Mouse (Mus musculus): Measurements from ENCODE around the gene Eif1ad.
"Not testable (repeated sequence)": the region's sequence is repeated elsewhere in the genome, so short reads cannot be mapped to it uniquely, and the experiment has no call there.

Gene Eif1ad

GRCm38 (mm10) chr19:5366175-5367052 lies at the start of gene Eif1ad:
TSS of gene Eif1ad (plus strand) at chr19:5366741.
- DNase-seq, result peak; percentile 83 to 88

- DNase-seq, result peak; percentile 35 to 39
Observed at GRCm38 (mm10) chr19:5323801-5324200, 42.7 kb upstream of the Eif1ad start.

- DNase-seq, result no peak
Observed at GRCm38 (mm10) chr19:5327970-5328369, 38.6 kb upstream of the Eif1ad start.

- DNase-seq, result no peak
Observed at GRCm38 (mm10) chr19:5334741-5335140, 31.8 kb upstream of the Eif1ad start.

- DNase-seq, result no peak
Observed at GRCm38 (mm10) chr19:5335441-5335840, 31.1 kb upstream of the Eif1ad start, which contains the start of gene Catsper1. TSS of gene Catsper1 (plus strand) at chr19:5335741.

GRCm38 (mm10) chr19:5337975-5338374 lies 28.6 kb upstream of the Eif1ad start:
- peak; percentile 37 to 53 for DNase-seq

GRCm38 (mm10) chr19:5341360-5341759 lies 25.2 kb upstream of the Eif1ad start:
- no peak for DNase-seq

GRCm38 (mm10) chr19:5345297-5346131 lies 21.0 kb upstream of the Eif1ad start:
- no peak for DNase-seq

- DNase-seq, result no peak
Observed at GRCm38 (mm10) chr19:5348064-5348463, 18.5 kb upstream of the Eif1ad start.

GRCm38 (mm10) chr19:5348526-5349501 lies 17.7 kb upstream of the Eif1ad start:
- no peak for DNase-seq

GRCm38 (mm10) chr19:5349502-5349873 lies 17.1 kb upstream of the Eif1ad start, which contains the start of gene Cst6:
TSS of gene Cst6 (minus strand) at chr19:5349574.
- not testable (repeated sequence) for DNase-seq

- DNase-seq, result no peak
Observed at GRCm38 (mm10) chr19:5353609-5354008, 12.9 kb upstream of the Eif1ad start.

GRCm38 (mm10) chr19:5356080-5356479 lies 10.5 kb upstream of the Eif1ad start:
- DNase-seq, result no peak

- no peak for DNase-seq
Observed at GRCm38 (mm10) chr19:5362186-5362585, 4.4 kb upstream of the Eif1ad start.

GRCm38 (mm10) chr19:5364124-5364523 lies 2.4 kb upstream of the Eif1ad start:
- no peak for DNase-seq

GRCm38 (mm10) chr19:5365751-5366150 lies 790 bp upstream of the Eif1ad start:
- DNase-seq, result no peak

GRCm38 (mm10) chr19:5367053-5367359 lies 465 bp downstream of the Eif1ad start, which contains the start of gene Banf1:
TSS of gene Banf1 (minus strand) at chr19:5367168.
- DNase-seq, result no peak

- DNase-seq, result no peak
Observed at GRCm38 (mm10) chr19:5367455-5367854, 914 bp downstream of the Eif1ad start.

- DNase-seq, result no peak
Observed at GRCm38 (mm10) chr19:5370932-5371331, 4.4 kb downstream of the Eif1ad start.

GRCm38 (mm10) chr19:5372724-5373123 lies 6.2 kb downstream of the Eif1ad start:
- DNase-seq, result no peak

- no peak for DNase-seq
Observed at GRCm38 (mm10) chr19:5374177-5374576, 7.6 kb downstream of the Eif1ad start.

- DNase-seq, result no peak
Observed at GRCm38 (mm10) chr19:5374748-5375147, 8.2 kb downstream of the Eif1ad start.
